Mouse (Mus musculus) megakaryocyte, adult 5-6 weeks (primary cell): ENCODE results near the gene Fcho1. TPM values are rescaled to one million over a fixed set of nuclear protein-coding genes. Genes with fewer than 3 reads are reported as not detected.
A peak's percentile ranks its signal among the peaks of the same experiment; 100 is the strongest.
"Not testable (repeated sequence)": the region's sequence is repeated elsewhere in the genome, so short reads cannot be mapped to it uniquely, and the experiment has no call there.

ENCODE experiments used
- ATAC-seq: 2 replicates; pipeline ENCODE4 v1.8.0; 2016; ENCODE audit warnings: mild to moderate bottlenecking, inconsistent platforms; ENCODE audit not compliant: poor library complexity, severe bottlenecking
- total RNA-seq, 2 experiments: library from RNA; stranded (forward) in 1 of 2; stranded (reverse) in 1 of 2; fragments of 153-499, 151-499 nt in 1 of 2; fragments of 221-1000, 200-1000 nt in 1 of 2; gene quantifications; 2 replicates each; pipeline versions ENCODE4 v1.2.3 to v1.2.4; 2015 to 2017

The Fcho1 gene
- 28.4 and 30.9 TPM in 2 replicates for total RNA-seq (2015)
- 39.6 and 41.2 TPM in 2 replicates for total RNA-seq (2017)

- ATAC-seq, result peak; percentile 74
Observed at GRCm38 (mm10) chr8:71725122-71725924, at the start of gene Fcho1. Gene Fcho1 (minus strand): TSS chr8:71725716.

- ATAC-seq, result no peak
Observed at GRCm38 (mm10) chr8:71771336-71771735, 45.8 kb upstream of the Fcho1 start.

DNA sequence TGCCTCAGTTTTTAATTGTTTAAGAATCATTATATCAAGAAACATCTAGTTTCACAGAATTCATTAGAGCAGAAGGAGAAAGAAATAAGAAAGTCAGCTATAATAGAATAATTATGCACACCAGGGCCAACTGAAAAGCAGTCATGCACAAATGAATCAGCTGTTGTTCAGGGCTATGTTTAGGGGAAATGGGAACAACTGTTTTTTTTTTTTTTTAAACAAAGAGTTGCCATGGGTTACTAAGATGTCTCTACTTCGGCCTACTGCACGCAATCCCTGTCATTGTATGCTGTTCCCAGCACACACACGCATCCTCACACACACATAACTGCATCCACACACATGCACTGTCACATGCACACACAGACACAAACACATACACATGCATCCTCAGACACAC lies 33.3 kb upstream of the Fcho1 start:
- no peak for ATAC-seq

GRCm38 (mm10) chr8:71752881-71753552 lies 27.5 kb upstream of the Fcho1 start:
- ATAC-seq, result not testable (repeated sequence)

- peak; percentile 97 for ATAC-seq
Observed at GRCm38 (mm10) chr8:71752263-71752662, 26.7 kb upstream of the Fcho1 start.

GRCm38 (mm10) chr8:71751337-71751886 lies 25.9 kb upstream of the Fcho1 start:
- 0 out of 2 replicates have a peak, but pooled peaks have one; percentile 8 for ATAC-seq

- ATAC-seq, result not testable (repeated sequence)
Observed at GRCm38 (mm10) chr8:71749321-71750075, 24.0 kb upstream of the Fcho1 start.

- peak; percentile 97 for ATAC-seq
Observed at GRCm38 (mm10) chr8:71747082-71747481, 21.6 kb upstream of the Fcho1 start.

- ATAC-seq, result no peak
Observed at GRCm38 (mm10) chr8:71745322-71745721, 19.8 kb upstream of the Fcho1 start.

DNA sequence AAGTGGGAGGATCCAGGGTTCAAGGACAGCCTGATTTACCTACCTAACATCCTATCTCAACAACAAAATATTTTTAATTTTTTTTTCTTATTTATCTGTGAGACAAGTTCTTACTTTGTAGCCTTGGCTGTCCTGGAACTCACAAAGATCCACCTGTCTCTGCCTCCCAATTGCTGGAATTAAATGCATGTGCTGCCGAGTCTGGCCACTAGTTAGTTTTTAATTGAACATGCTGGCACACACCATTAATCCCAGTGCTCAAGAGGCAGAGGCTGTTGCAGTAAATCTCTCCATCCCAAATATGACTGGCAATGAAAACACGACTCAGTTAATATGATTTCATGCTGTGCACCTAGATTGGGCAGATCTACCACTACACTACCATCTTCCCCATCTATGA lies 17.3 kb upstream of the Fcho1 start:
- ATAC-seq, result no peak

- no peak for ATAC-seq
Observed at GRCm38 (mm10) chr8:71741687-71742114, 16.2 kb upstream of the Fcho1 start.

- ATAC-seq, result no peak
Observed at GRCm38 (mm10) chr8:71741226-71741625, 15.7 kb upstream of the Fcho1 start.

DNA sequence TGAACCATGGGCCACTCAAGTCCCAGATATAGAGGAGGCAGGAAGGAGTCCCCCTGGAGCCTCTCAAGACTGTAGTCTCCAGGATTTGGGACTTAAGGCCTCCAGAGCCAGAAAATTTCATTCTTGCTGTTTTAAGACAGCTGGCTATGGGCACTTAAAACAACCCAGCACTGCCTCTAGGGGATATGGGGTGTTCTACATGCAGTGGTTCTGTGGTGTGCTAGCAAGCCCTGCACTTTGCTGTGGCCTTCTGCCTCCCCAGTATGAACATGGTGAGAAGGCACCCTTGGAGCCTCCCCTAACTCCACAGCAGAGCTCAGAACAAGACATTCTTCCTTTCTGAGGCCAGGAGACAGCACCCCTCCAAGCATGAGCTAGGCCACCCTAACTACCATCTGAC lies 12.8 kb upstream of the Fcho1 start:
- not testable (repeated sequence) for ATAC-seq

DNA sequence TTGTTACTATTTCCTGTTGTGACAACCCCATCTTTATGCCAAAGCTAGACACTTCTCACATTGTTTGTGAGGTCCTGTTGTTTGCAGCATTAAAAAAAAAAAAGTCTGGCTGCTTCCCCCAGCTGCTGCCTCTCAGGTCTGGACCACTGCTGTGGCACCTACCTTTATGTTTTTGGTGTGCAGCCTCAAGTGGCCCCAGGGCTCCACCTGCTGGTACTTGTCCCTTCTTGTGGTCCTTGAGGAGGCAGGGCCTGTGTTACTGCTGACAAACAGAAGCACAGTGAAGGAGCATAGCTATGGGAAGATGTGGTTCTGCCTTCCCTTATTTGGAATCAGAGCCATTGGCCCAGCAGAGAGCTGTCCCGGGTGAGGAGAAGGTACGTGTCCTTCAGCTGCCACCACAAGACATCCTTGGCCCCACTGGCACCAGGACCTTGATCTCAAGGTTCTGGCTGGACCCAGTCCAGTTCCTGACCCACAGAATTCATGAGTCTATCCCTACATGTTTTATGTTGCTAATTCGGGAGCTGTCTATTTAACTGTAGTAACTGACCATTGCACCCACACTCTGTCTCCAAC lies 6.2 kb upstream of the Fcho1 start:
- ATAC-seq, result peak; percentile 58

DNA sequence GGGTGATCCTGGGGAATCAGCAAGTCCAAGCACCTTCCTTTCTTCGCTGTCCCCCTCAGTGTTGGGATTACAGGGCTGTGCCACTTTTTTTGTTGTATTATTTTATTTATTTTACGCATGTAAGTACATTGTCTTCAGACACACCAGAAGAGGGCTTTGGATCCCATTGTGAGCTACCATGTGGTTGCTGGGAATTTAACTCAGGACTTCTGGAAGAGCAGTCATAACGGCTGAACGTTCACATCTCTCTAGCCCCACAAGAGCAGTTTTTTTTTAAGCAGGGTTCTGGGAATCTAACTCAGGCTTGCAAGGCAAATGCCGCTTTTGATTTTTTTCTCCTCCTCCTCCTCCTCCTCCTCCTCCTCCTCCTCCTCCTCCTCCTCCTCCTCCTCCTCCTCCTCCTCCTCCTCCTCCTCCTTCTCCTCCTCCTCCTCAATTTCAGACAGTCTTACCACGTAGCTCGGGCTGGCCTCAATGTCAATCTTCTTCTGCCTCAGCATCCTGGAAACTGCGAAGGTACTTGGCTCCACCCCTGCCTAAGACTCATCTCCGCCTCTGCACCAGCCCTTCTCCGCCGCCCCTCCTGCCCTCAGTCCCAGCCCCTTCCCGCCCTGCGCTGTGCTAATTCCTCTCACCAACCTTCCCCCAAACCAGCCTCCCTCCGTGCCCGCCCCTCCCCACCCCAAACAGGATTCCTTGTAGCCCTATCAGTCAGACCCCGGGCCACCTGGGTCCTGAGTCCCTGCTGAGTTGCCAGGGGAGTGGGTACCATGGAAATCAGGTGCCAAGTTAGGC lies 3.5 kb upstream of the Fcho1 start:
- peak; percentile 43; the same call in 1 of the 2 replicates for ATAC-seq

GRCm38 (mm10) chr8:71728240-71728785 lies 2.8 kb upstream of the Fcho1 start:
- peak; percentile 41 for ATAC-seq

GRCm38 (mm10) chr8:71724389-71724788 lies 1.1 kb downstream of the Fcho1 start:
- no peak for ATAC-seq

DNA sequence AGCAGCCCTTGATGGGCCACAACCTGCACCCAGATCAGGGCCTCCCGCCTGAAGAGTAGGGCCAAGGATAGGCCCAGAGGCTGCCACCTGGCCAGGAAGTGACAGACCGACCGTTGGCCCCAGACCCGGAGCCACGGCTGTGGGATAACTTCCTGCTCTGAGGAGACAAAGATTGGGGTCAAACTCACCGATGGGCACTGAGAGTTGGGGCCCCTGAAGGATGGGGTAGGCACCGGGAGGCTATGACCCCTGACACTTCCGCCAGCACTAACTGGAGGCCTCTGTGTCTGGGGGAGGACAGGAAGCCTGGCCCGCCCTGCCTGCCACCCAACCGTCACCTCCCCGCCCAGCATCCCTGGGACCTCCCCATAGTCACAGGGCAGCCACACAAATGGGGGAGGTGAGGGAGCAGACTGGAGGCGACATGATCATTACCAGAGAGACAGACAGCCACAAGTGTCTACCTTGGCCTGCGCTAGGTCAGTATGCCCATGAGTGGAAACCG lies 2.4 kb downstream of the Fcho1 start:
- peak; percentile 77 for ATAC-seq

- ATAC-seq, result no peak
Observed at GRCm38 (mm10) chr8:71719928-71720457, 5.5 kb downstream of the Fcho1 start.
